Mouse (Mus musculus) neural tube, embryonic 11.5 days (tissue): Measurements from ENCODE around the gene Krt28. TPM values are rescaled to one million over a fixed set of nuclear protein-coding genes. Genes with fewer than 3 reads are reported as not detected.

Source experiments
- polyA plus RNA-seq: library from polyadenylated mRNA; unstranded; fragments of >200 nt; fragmentation: Nextera tagmentation; extraction: Ambion mirVana; gene quantifications from 2 replicates; pipeline ENCODE4 v1.2.1, GENCODE M21; 2014

Krt28 gene
- polyA plus RNA-seq, 1 experiment from 2014 or later, result 0.19 TPM

Other genes with a start within 250 kb of the Krt28 start
- 0.39 and 0.41 TPM in 2 replicates for gene Ccr7, start 219.8 kb downstream of the Krt28 start, polyA plus RNA-seq
- 192 and 216 TPM in 2 replicates for gene Smarce1, start 143.9 kb downstream of the Krt28 start, polyA plus RNA-seq
- 0.37 and 0.44 TPM in 2 replicates for gene Krt222, start 130.8 kb downstream of the Krt28 start, polyA plus RNA-seq
- not detected in 2 replicates for gene Krt24, start 89.6 kb downstream of the Krt28 start, polyA plus RNA-seq
- gene Krt25, start 52.0 kb downstream of the Krt28 start, polyA plus RNA-seq, result 0.12 and 0.23 TPM in 2 replicates
- 0.12 TPM in 1 of 2 replicates, not detected in the other for gene Krt26, start 36.9 kb downstream of the Krt28 start, polyA plus RNA-seq
- gene Krt27, start 23.8 kb downstream of the Krt28 start, polyA plus RNA-seq, result not detected in 2 replicates
- gene Krt10, start 14.5 kb upstream of the Krt28 start, polyA plus RNA-seq, result 22.4 and 23.5 TPM in 2 replicates
- gene Krt12, start 47.4 kb upstream of the Krt28 start, polyA plus RNA-seq, result not detected in 2 replicates
- gene Krt20, start 63.2 kb upstream of the Krt28 start, polyA plus RNA-seq, result 0.19 and 0.28 TPM in 2 replicates
- gene Krt23, start 118.2 kb upstream of the Krt28 start, polyA plus RNA-seq, result not detected in 2 replicates
- not detected in 2 replicates for gene Krt39, start 146.4 kb upstream of the Krt28 start, polyA plus RNA-seq
- not detected in 2 replicates for gene Krt40, start 168.3 kb upstream of the Krt28 start, polyA plus RNA-seq
- gene Krtap3-3, start 176.0 kb upstream of the Krt28 start, polyA plus RNA-seq, result not detected in 2 replicates
- gene Krtap3-2, start 181.9 kb upstream of the Krt28 start, polyA plus RNA-seq, result not detected in 2 replicates
- not detected in 2 replicates for gene Gm11939, start 184.6 kb upstream of the Krt28 start, polyA plus RNA-seq
- not detected in 2 replicates for gene Krtap3-1, start 191.7 kb upstream of the Krt28 start, polyA plus RNA-seq
- not detected in 2 replicates for gene Krtap1-5, start 206.1 kb upstream of the Krt28 start, polyA plus RNA-seq
- gene Krtap1-4, start 208.8 kb upstream of the Krt28 start, polyA plus RNA-seq, result not detected in 2 replicates
- gene Krtap1-3, start 216.4 kb upstream of the Krt28 start, polyA plus RNA-seq, result not detected in 2 replicates
- gene Krtap9-3, start 223.2 kb upstream of the Krt28 start, polyA plus RNA-seq, result not detected in 2 replicates
- not detected in 2 replicates for gene Gm11938, start 228.4 kb upstream of the Krt28 start, polyA plus RNA-seq
- gene Gm11937, start 235.3 kb upstream of the Krt28 start, polyA plus RNA-seq, result not detected in 2 replicates
- gene Krtap2-4, start 239.9 kb upstream of the Krt28 start, polyA plus RNA-seq, result not detected in 2 replicates
- not detected in 2 replicates for gene Gm11562, start 245.5 kb upstream of the Krt28 start, polyA plus RNA-seq